Mouse (Mus musculus) thymus, adult 2 months (tissue): Measurements from ENCODE around the gene Zbtb17. TPM values are rescaled to one million over a fixed set of nuclear protein-coding genes. Genes with fewer than 3 reads are reported as not detected.

ENCODE experiments used
- DNase-seq: peaks from one replicate; pipeline ENCODE4 v3.0.0; 2021
- H3K27ac ChIP-seq: fragments of 200-500 bp; 2 replicates; pipeline ENCODE4 v1.5.1; 2012; ENCODE audit warnings: low read length, control low read depth; ENCODE audit not compliant: control insufficient read depth, insufficient read depth
- H3K27me3 ChIP-seq: fragments of 200-500 bp; 2 replicates; pipeline ENCODE4 v1.6.1; 2012; ENCODE audit warnings: mild to moderate bottlenecking, low read length, moderate library complexity, mixed read lengths; ENCODE audit not compliant: control insufficient read depth, insufficient read depth
- H3K36me3 ChIP-seq: fragments of 200-500 bp; 2 replicates; pipeline ENCODE4 v1.6.1; 2012; ENCODE audit warnings: mild to moderate bottlenecking, low read length, moderate library complexity; ENCODE audit not compliant: control insufficient read depth, insufficient read depth
- H3K4me1 ChIP-seq: fragments of 200-500 bp; replicated peaks from 2 replicates; pipeline ENCODE4 v1.6.1; 2012; ENCODE audit warnings: low read length; ENCODE audit not compliant: control insufficient read depth, insufficient read depth
- H3K4me3 ChIP-seq: fragments of 200-500 bp; 2 replicates; pipeline ENCODE4 v1.5.1; 2012; ENCODE audit warnings: mild to moderate bottlenecking, low read length, control low read depth, moderate library complexity; ENCODE audit not compliant: control insufficient read depth, insufficient read depth
- CTCF ChIP-seq: fragments of 200-500 bp; IDR thresholded peaks from 2 replicates; pipeline ENCODE4 v1.5.1; 2012; ENCODE audit warnings: mild to moderate bottlenecking, control low read depth, low read length, moderate library complexity, borderline replicate concordance; ENCODE audit not compliant: control insufficient read depth, poor library complexity, insufficient read depth; ENCODE audit errors: extremely low read depth
- POLR2A ChIP-seq: fragments of 200-500 bp; IDR thresholded peaks from 2 replicates; pipeline ENCODE4 v1.6.1; 2012; ENCODE audit warnings: mild to moderate bottlenecking, low read length, control low read depth, moderate library complexity; ENCODE audit not compliant: control insufficient read depth, poor library complexity, insufficient read depth; ENCODE audit errors: extremely low read depth
- WGBS: fragments of 180-500 bp; shearing (Covaris S2); methylation state at CpG from one replicate; pipeline ENCODE4 v1.1.7; 2018; 5-methylcytosine and 5-hydroxymethylcytosine counted together
- polyA plus RNA-seq: library from polyadenylated mRNA; depleted of rRNA; stranded (reverse); fragments of >200 nt; gene quantifications from 2 replicates; pipeline ENCODE4 v1.2.3, GENCODE M21; 2012

Zbtb17 gene
- polyA plus RNA-seq, 1 experiment: 98.6 TPM

DNA sequence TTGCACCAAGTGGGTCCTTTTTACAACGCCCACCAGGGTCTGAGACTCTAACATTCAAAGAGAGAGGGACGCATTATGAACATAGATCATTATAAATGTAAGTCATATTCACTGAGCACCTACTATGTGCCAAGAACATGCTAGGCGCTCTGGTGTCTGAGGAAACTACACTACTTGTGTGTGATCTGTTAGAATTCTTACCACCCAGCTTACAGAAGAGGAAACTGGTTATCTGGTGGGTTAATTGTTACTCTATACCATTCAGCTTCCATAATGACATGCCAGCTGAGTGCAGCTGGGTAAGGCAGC lies 39.2 kb upstream of the Zbtb17 start:
- Histone ChIP-seq H3K4me1 (no peaks in the 10 kb centered on the region), H3K27me3 (no peaks in the 10 kb centered on the region), H3K36me3 (no peaks in the 10 kb centered on the region), H3K4me3 (no peak overlapping the region), H3K27ac (no peak overlapping the region)
- no peak for DNase-seq
- 89% methylated on average over 3 of the region's 3 CpGs for WGBS
- no peak for TF ChIP-seq POLR2A
- TF ChIP-seq CTCF: no peak

DNA sequence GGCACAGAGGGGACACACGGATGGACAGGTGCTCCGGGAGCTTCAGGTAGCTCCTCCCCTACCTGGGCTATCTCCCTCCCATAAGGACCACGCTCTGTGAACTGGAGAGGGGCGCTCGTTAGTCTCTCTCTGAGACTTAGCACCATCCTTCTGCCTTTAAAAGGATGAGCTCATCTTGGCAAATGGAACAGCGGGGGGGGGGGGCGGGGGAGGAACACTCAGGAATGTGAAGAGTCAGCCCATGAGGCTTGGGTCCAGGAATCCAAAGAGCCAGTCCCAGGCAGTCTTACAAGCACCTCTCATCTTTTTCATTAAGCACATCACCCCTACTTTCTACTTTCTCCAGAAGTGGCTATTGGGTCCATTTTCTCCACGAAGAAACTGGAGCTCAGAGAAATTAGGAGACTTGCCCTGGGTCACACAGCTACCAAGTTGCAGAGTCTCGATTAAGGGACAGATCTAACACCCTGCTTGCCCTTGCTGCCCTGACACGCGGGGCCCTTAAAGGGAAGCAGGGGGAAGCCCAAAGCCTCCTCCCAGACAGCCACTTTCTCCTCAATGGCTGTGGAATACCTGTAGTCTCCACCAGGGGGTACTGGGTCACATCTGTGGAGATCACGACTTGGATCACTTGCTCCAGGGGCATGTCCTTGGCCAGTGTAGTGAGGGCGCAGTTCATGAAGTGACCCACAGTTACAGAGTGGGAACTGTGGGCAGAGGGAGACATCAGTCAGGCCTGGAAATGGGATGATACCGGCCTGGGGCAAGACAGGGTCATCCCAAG lies 37.7 kb upstream of the Zbtb17 start:
- peak; percentile 44 for DNase-seq
- H3K36me3 ChIP-seq: no peaks in the 10 kb centered on the region

DNA sequence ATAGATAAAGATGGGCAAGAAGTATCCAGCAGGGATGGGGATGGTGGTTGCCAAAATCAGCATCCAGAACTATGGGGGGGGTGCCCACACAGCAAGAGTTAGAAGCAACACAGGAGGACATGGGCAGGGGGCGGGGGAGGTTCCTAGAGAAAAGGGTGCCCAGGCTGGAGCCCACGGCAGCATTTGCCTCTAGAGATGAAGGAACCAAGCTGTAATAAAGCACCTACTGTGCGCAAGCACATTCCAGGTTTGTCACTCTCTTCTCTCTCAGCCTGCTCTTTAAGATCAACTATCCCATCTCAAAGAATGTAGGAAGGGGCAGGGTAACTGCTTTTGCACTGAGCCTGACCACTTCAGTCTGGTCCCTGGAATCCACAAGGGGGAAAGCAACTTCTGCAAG lies 35.9 kb upstream of the Zbtb17 start:
- WGBS: 95% methylated on average over 3 of the region's 3 CpGs
- Histone ChIP-seq H3K27ac (no peak overlapping the region), H3K4me1 (no peaks in the 10 kb centered on the region), H3K4me3 (no peak overlapping the region), H3K27me3 (no peaks in the 10 kb centered on the region), H3K36me3 (no peaks in the 10 kb centered on the region)
- DNase-seq: no peak
- TF ChIP-seq POLR2A (no peak), CTCF (no peak)

More for the DNA sequence above, 37.7 kb upstream of the Zbtb17 start:
- no peak for TF ChIP-seq POLR2A
- peak; percentile 23; the same call in 1 of the 2 replicates for TF ChIP-seq CTCF
- Histone ChIP-seq H3K4me1 (no peaks in the 10 kb centered on the region), H3K27ac (no peak overlapping the region), H3K4me3 (no peak overlapping the region), H3K27me3 (no peaks in the 10 kb centered on the region)
- 57% methylated on average over 14 of the region's 14 CpGs for WGBS

DNA sequence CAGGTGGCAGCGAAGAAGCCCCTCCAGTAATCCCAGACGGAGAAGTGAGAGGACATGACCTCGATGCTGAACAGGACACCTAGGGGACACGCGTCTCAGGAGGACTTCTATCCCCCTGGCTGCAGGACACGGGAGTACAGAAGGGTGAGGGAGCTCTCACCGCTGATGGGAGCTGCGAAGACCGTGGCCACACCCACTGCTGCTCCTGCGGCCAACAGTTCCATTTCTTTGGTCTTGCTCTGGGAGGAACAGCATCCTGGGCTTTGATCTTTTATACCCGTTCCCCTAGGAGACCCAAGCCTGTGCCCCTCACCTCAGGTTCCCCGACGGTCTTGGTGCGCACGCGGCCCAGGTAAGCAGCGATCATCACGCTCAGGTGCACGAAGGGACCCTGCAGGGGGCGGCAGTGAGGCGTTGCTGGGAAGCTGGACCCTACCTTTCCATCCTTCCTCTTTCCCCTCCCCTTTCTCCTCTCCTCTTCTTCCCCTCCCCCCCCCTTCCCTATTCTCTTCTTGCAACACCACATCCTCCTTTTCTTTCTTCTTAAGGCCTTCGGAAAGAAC lies 32.9 kb upstream of the Zbtb17 start:
- no peak for DNase-seq
- Histone ChIP-seq H3K27ac (no peak overlapping the region), H3K4me1 (no peaks in the 10 kb centered on the region), H3K27me3 (no peaks in the 10 kb centered on the region), H3K4me3 (no peak overlapping the region), H3K36me3 (no peaks in the 10 kb centered on the region)
- TF ChIP-seq CTCF (peak; percentile 43; the same call in 1 of the 2 replicates), POLR2A (no peak)
- whole genome bisulfite sequencing: 38% methylated on average over 22 of the region's 22 CpGs

DNA sequence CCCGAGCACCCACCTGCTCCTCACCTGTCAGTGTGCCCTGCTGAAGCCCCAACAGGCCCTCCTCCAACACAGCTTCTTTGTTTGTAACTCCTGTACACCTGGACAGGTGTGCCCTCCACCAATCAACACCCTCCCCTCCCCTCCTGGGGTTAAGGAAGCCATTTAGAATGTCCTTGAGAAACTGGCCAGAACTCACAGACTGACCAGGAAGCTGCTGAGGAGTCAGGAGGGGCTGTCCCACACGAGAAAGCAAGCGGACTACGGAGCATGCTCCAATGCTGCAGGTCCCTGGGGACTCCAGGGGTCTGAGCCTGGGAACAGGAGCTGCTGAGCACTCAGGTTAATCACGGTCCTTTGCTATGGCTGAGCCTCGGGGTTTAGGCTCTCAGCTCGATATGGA lies 28.5 kb upstream of the Zbtb17 start, which contains the start of gene Clcnkb:
Gene Clcnkb (minus strand): TSS at position 91 of the 400 bp plus-strand sequence.
- DNase-seq: no peak
- H3K27ac ChIP-seq: no peak within 1 kb of the TSS
- no peaks in the 10 kb centered on the region for H3K27me3 ChIP-seq
- no peak for TF ChIP-seq POLR2A
- no peak for TF ChIP-seq CTCF
- WGBS: 91% methylated on average over 7 of the region's 7 CpGs
- peaks cover 15% of the 10 kb centered on the region for H3K4me1 ChIP-seq
- no peak within 1 kb of the TSS for H3K4me3 ChIP-seq
- no peaks in the 10 kb centered on the region for H3K36me3 ChIP-seq

DNA sequence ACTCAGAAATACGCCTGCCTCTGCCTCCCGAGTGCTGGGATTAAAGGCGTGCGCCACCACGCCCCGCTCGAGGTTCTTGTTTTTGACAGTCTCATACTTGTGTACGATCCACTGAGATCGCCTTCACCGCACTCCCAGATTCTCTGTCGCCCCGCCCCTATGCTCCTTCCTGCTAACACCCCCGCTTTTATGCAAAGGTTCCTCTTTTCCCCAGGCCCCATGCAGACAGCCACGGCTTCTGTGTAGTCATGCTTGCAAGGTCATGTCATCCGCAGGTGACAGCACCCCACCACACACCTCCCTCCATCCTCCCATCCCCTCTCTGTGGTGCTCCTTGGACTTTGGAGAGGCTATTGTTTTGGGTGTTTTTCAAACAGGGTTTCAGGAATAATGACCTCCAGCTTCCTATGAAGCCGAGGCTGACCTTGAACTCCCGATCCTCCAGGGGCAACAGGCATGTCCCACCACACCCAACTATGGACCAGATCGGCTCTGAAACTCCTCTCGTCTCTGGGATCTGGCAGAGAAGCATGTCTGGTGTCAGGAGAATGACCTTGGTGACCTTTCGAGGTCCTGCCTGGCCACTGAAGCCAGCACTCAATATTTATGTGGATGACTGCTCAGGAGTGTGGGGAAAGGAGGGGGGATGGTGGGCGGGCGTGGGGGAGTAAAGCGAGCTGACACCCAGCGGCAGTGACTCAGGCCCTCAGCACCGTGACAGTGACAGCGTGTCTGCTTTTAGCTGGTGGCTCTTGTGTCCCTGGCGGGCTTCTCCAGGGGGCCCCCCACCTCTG lies 24.9 kb upstream of the Zbtb17 start:
- DNase-seq: peak; percentile 15
- no peak overlapping the region for H3K4me3 ChIP-seq
- H3K4me1 ChIP-seq: peaks cover 15% of the 10 kb centered on the region
- no peaks in the 10 kb centered on the region for H3K36me3 ChIP-seq
- no peaks in the 10 kb centered on the region for H3K27me3 ChIP-seq
- H3K27ac ChIP-seq: no peak overlapping the region
- 12% methylated on average over 27 of the region's 27 CpGs for WGBS
- no peak for TF ChIP-seq POLR2A
- no peak for TF ChIP-seq CTCF
